Mouse (Mus musculus) kidney, embryonic 14.5 days (tissue): ENCODE measurements around the gene Olfr307. TPM values are rescaled to one million over a fixed set of nuclear protein-coding genes. Genes with fewer than 3 reads are reported as not detected.

Experiments
- ATAC-seq: fragments of 200-750 bp; cut with Nextera tagmentation; 2 replicates; pipeline ENCODE4 v1.8.0; 2017; ENCODE audit warnings: moderate number of reproducible peaks, mild to moderate bottlenecking, moderate TSS enrichment, moderate library complexity; ENCODE audit not compliant: low FRiP score, low TSS enrichment
- H3K27ac ChIP-seq: fragments of 300-500 bp; sonication (generic); 2 replicates; pipeline ENCODE4 v1.5.1; 2014; ENCODE audit warnings: low read depth, mild to moderate bottlenecking, low read length, moderate library complexity, mixed read lengths
- H3K27me3 ChIP-seq: fragments of 300-500 bp; sonication (generic); 2 replicates; pipeline ENCODE4 v1.6.1; 2014; ENCODE audit warnings: mild to moderate bottlenecking, low read length; ENCODE audit not compliant: control insufficient read depth, insufficient read depth
- H3K36me3 ChIP-seq: fragments of 300-500 bp; sonication (generic); 2 replicates; pipeline ENCODE4 v1.6.1; 2014; ENCODE audit warnings: low read length, mixed read lengths; ENCODE audit not compliant: control insufficient read depth, insufficient read depth
- H3K4me1 ChIP-seq: fragments of 300-500 bp; sonication (generic); 2 replicates; pipeline ENCODE4 v1.6.1; 2014; ENCODE audit warnings: low read length, mixed read lengths; ENCODE audit not compliant: control insufficient read depth, insufficient read depth
- H3K4me2 ChIP-seq: fragments of 300-500 bp; sonication (generic); replicated peaks from 2 replicates; pipeline ENCODE4 v1.6.1; 2014; ENCODE audit warnings: low read depth, mild to moderate bottlenecking, low read length
- H3K4me3 ChIP-seq: fragments of 300-500 bp; sonication (generic); 2 replicates; pipeline ENCODE4 v1.5.1; 2014; ENCODE audit warnings: mild to moderate bottlenecking, low read length
- H3K9ac ChIP-seq: fragments of 300-500 bp; sonication (generic); 2 replicates; pipeline ENCODE4 v1.6.1; 2014; ENCODE audit warnings: low read depth, mild to moderate bottlenecking, low read length, moderate library complexity
- H3K9me3 ChIP-seq: fragments of 300-500 bp; sonication (generic); 2 replicates; pipeline ENCODE4 v1.6.1; 2016; ENCODE audit warnings: low read length; ENCODE audit not compliant: control insufficient read depth
- WGBS: fragments of 180-500 bp; shearing (Covaris S2); extraction: QIAGEN DNeasy Blood & Tissue Kit; methylation state at CpG from one replicate; pipeline ENCODE4 v1.1.7; 2014; 5-methylcytosine and 5-hydroxymethylcytosine counted together
- microRNA-seq: library from miRNA; unstranded; fragments of <30 nt; microRNA quantifications from one replicate; pipeline ENCODE4, GENCODE M21; 2016
- polyA plus RNA-seq: library from polyadenylated mRNA; unstranded; fragments of >200 nt; fragmentation: Nextera tagmentation; extraction: Ambion mirVana; gene quantifications from 2 replicates; pipeline ENCODE4 v1.2.1, GENCODE M21; 2014

Olfr307 gene
- polyA plus RNA-seq, 1 experiment from 2014 or later, result not detected

GRCm38 (mm10) chr7:86313608-86314007 lies 23.8 kb downstream of the Olfr307 start, which contains the start of gene Olfr309:
Gene Olfr309 (minus strand): TSS chr7:86313708.
- Histone ChIP-seq H3K9me3 (no peaks in the 10 kb centered on the region), H3K27ac (no peak within 1 kb of the TSS), H3K4me2 (no peak within 1 kb of the TSS)

More at GRCm38 (mm10) chr7:86313608-86314007, 23.8 kb downstream of the Olfr307 start, which contains the start of gene Olfr309:
- no peak for ATAC-seq
- H3K4me1 ChIP-seq, result no peaks in the 10 kb centered on the region
- no peaks in the 10 kb centered on the region for H3K36me3 ChIP-seq
- H3K4me3 ChIP-seq, result no peak within 1 kb of the TSS
- 77% methylated on average over 2 of the region's 2 CpGs for WGBS
- no peak within 1 kb of the TSS for H3K9ac ChIP-seq
- H3K27me3 ChIP-seq, result no peaks in the 10 kb centered on the region

Small RNA genes lying within 50 kb of the gene (microRNA-seq; reads per million reads assigned to microRNA genes)
- gene Gm23192, result not detected

Other genes with a start within 250 kb of the Olfr307 start
- gene Vmn2r75, start 165.8 kb downstream of the Olfr307 start, polyA plus RNA-seq, result not detected in 2 replicates
- gene Vmn2r76, start 91.3 kb downstream of the Olfr307 start, polyA plus RNA-seq, result not detected in 2 replicates
- gene Olfr310, start 60.4 kb downstream of the Olfr307 start, polyA plus RNA-seq, result not detected in 2 replicates
- not detected in 2 replicates for gene Olfr309, start 23.9 kb downstream of the Olfr307 start, polyA plus RNA-seq
- gene Olfr308, start 12.0 kb downstream of the Olfr307 start, polyA plus RNA-seq, result not detected in 2 replicates
- gene Olfr305, start 29.3 kb upstream of the Olfr307 start, polyA plus RNA-seq, result not detected in 2 replicates
- gene Olfr304, start 49.1 kb upstream of the Olfr307 start, polyA plus RNA-seq, result not detected in 2 replicates
- not detected in 2 replicates for gene Olfr303, start 60.2 kb upstream of the Olfr307 start, polyA plus RNA-seq
- gene Olfr301, start 66.3 kb upstream of the Olfr307 start, polyA plus RNA-seq, result not detected in 2 replicates
- not detected in 2 replicates for gene Olfr299, start 122.3 kb upstream of the Olfr307 start, polyA plus RNA-seq
- not detected in 2 replicates for gene Olfr298, start 154.9 kb upstream of the Olfr307 start, polyA plus RNA-seq
- not detected in 2 replicates for gene Olfr297, start 182.4 kb upstream of the Olfr307 start, polyA plus RNA-seq
- not detected in 2 replicates for gene Olfr295, start 246.3 kb upstream of the Olfr307 start, polyA plus RNA-seq